ENCODE assay signal across 21 mouse cellular contexts in the genomic region with DNA sequence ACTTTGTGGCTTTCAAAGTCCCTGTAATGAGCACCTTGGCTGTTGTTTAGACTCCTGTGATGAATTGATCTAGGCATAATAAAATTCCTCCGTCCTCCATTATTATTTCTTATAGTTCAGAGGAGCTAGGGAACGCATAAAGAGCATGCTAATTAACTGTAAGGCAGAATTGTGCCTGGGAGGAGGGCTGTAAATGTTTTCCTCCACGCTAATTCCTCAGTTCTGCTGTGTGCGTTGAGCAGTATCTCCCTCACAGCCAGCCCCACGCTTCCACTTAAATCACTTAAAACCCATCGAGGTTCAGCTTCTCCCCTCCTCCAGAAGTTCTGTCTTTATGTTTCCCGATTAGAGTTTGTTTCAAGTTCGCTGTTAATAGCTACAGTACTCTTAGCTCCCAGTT.
"Had no signal": no experiment of that assay in that cellular context is flagged by ENCODE, and none has a peak within 500 bp of the region (broad histone marks: within the 10 kb centered on the region; RNA-seq: fewer than 3 reads in every experiment).

No protein-coding gene starts in this region.

- H3K27me3 ChIP-seq: liver, embryonic 15.5 days; lung, embryonic 15.5 days; midbrain, embryonic 12.5 days; neural tube, embryonic 12.5 days had no signal

- H3K9me3 ChIP-seq: liver, embryonic 15.5 days; lung, embryonic 15.5 days; midbrain, embryonic 10.5 days; midbrain, embryonic 12.5 days; neural tube, embryonic 12.5 days had no signal

- H3K4me2 ChIP-seq: liver, embryonic 15.5 days; lung, embryonic 15.5 days; midbrain, embryonic 12.5 days; neural tube, embryonic 12.5 days had no signal

- H3K36me3 ChIP-seq: liver, embryonic 15.5 days; lung, embryonic 15.5 days; midbrain, embryonic 10.5 days; midbrain, embryonic 12.5 days; neural tube, embryonic 12.5 days had no signal

- H3K4me3 ChIP-seq: liver, embryonic 15.5 days; lung, embryonic 15.5 days; midbrain, embryonic 10.5 days; midbrain, embryonic 12.5 days; myocyte; neural tube, embryonic 12.5 days had no signal

- H3K27ac ChIP-seq: liver, embryonic 15.5 days; lung, embryonic 15.5 days; midbrain, embryonic 10.5 days; midbrain, embryonic 12.5 days; neural tube, embryonic 12.5 days had no signal

- H3K9ac ChIP-seq: liver, embryonic 15.5 days; liver, postnatal 0 days; lung, embryonic 15.5 days; midbrain, embryonic 12.5 days; neural tube, embryonic 12.5 days had no signal

- ATAC-seq: liver, postnatal 0 days; lung, postnatal 0 days; midbrain, embryonic 16.5 days had no signal

- H3K4me1 ChIP-seq: liver, embryonic 15.5 days; lung, embryonic 15.5 days; midbrain, embryonic 10.5 days; neural tube, embryonic 12.5 days had no signal

- DNase-seq: liver, postnatal 0 days; lung, adult 2 months; lung, postnatal 14 days; lung, postnatal 4 days; midbrain, embryonic 14.5 days; retina, postnatal 1 day; right cerebral cortex, adult 18-20 months; right cerebral cortex, postnatal 25 days; right cerebral cortex, postnatal 4 days; spleen, adult 18-20 months; thymus, adult 18-20 months; thymus, postnatal 14 days; thymus, postnatal 36 days had no signal
